Mouse (Mus musculus) lung, adult 2 months (tissue): ENCODE results near the gene Zcchc3. TPM values are rescaled to one million over a fixed set of nuclear protein-coding genes. Genes with fewer than 3 reads are reported as not detected.
A peak's percentile ranks its signal among the peaks of the same experiment; 100 is the strongest.

Experiments
- DNase-seq: peaks from one replicate; pipeline ENCODE4 v3.0.0; 2022
- H3K4me1 ChIP-seq: fragments of 200-500 bp; 2 replicates; pipeline ENCODE4 v1.6.1; 2011; ENCODE audit warnings: low read length; ENCODE audit not compliant: control insufficient read depth, insufficient read depth
- H3K4me3 ChIP-seq: fragments of 200-500 bp; replicated peaks from 2 replicates; pipeline ENCODE3; 2011; ENCODE audit warnings: low read depth, mild to moderate bottlenecking, control low read depth, low read length; ENCODE audit errors: extremely low read depth
- CTCF ChIP-seq: fragments of 200-500 bp; IDR thresholded peaks from 2 replicates; pipeline ENCODE4 v1.5.1; 2011; ENCODE audit warnings: mild to moderate bottlenecking, low read length, control low read depth; ENCODE audit not compliant: insufficient read depth
- POLR2A ChIP-seq: fragments of 200-500 bp; IDR thresholded peaks from 2 replicates; pipeline ENCODE4 v1.6.1; 2011; ENCODE audit warnings: low read depth, mild to moderate bottlenecking, control low read depth, low read length, borderline replicate concordance; ENCODE audit errors: extremely low read depth
- WGBS: fragments of 180-500 bp; shearing (Covaris S2); methylation state at CpG from one replicate; pipeline ENCODE4 v1.1.7; 2018; 5-methylcytosine and 5-hydroxymethylcytosine counted together
- polyA plus RNA-seq: library from polyadenylated mRNA; depleted of rRNA; stranded (reverse); fragments of >200 nt; gene quantifications from 2 replicates; pipeline ENCODE4 v1.2.3, GENCODE M21; 2012; rRNA removed

Gene Zcchc3
- polyA plus RNA-seq, 1 experiment: 5.8 TPM

DNA sequence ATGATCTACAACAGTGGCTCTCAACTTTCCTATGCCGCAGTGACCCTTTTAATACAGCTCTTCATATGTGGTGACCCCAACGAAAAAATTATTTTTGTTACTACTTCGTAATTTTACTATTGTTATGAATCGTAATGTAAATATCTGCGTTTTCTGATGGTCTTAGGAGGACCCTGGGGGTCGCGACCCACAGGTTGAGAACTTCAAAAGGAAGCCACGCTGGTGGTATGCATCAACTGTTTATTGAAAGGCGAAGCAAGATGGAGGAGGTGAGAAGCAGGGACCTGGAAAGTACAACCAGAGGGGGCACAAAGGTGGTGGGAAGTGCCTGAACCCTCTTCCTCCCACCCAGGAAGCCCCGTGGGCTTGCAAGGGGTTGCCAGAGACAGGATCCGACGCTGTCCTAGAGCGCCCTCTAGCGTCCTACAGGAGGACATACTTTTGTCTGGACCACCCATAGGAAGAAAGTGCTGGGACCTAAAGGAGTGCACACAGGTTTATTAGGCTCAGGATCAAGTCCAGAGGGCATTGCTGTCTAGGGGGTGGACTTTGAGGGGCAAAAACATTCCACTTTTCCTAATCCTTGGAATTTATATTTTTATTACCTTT lies 46.2 kb downstream of the Zcchc3 start:
- no peak overlapping the region for H3K4me3 ChIP-seq
- DNase-seq: peak; percentile 50
- peaks cover 2% of the 10 kb centered on the region; the same call in 1 of the 2 replicates for H3K4me1 ChIP-seq
- 29% methylated on average over 14 of the region's 14 CpGs for WGBS
- TF ChIP-seq CTCF: peak; percentile 94
- TF ChIP-seq POLR2A: no peak

DNA sequence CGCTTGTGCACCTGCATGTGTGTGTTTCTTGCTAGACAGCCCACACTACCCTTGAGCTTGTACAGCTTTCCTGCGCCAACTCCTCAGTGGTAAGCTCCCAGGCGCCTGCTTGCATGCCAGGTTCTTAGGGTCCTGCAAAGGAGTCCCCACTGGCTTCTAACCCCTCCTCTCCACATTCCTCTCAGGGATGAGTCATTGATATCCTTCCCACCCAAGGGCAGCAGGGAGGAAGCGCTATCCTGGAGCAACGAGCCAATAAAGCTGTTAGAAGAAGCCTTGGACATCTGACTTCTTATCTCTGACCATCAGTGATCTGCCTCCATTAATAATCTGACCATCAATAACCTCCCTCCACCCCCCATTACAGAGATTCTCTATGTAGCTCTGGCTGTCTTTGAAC lies 46.9 kb downstream of the Zcchc3 start:
- Histone ChIP-seq H3K4me3 (no peak overlapping the region), H3K4me1 (peaks cover 4% of the 10 kb centered on the region; the same call in 1 of the 2 replicates)
- 68% methylated on average over 5 of the region's 5 CpGs for WGBS
- no peak for TF ChIP-seq POLR2A
- no peak for TF ChIP-seq CTCF
- DNase-seq: no peak

DNA sequence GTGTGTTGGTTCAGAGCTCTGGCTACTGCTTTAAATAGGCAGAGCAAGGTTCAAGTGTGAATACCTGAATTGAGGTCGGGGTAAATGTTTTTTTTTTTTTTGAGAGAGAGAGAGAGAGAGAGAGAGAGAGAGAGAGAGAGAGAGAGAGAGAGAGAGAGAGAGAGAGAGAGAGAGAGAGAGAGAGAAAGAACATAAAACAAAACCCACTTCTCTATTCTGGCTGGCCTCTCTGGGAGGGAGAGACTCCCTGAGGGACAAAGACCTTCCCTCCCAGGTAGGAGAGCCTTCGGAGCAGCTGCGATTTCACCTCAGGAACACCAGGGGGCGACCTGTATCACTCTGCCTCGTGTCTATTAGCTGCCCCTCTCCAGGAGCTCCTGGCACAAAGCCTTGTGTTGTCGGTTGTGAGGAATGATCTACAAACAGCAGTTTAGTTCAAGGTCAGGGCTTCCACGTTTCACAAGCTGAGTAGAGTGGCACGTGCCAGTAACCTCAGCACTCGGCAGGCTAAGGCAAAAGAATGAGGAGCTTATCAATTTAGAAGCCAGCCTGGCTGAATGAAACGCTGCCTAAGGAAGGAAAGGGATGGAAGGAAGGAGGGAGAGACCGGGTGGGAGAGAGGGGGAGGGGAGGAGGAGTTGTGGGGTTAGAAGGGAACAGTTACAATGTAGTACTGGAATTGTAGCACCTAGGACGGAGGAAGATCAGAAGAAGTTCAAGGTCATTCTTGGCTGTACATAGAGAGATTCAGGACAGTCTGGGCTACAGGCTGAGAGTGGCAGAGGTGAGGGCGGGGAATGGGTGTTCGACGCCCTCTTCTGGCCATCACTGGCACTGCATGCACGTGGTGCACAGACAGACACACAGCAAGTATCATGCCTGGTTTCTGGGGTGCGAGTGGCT lies 51.3 kb downstream of the Zcchc3 start:
- DNase-seq: peak; percentile 71
- TF ChIP-seq POLR2A: no peak
- TF ChIP-seq CTCF: peak; percentile 88
- H3K4me3 ChIP-seq: no peak overlapping the region
- 8% methylated on average over 17 of the region's 17 CpGs for WGBS
- peaks cover 11% of the 10 kb centered on the region for H3K4me1 ChIP-seq

Other genes starting within 250 kb of the Zcchc3 start
- 16.5 and 27.3 TPM in 2 replicates for gene Csnk2a1, start 188.2 kb downstream of the Zcchc3 start, polyA plus RNA-seq
- gene Tbc1d20, start 121.2 kb downstream of the Zcchc3 start, polyA plus RNA-seq: 54.3 and 73.4 TPM in 2 replicates
- 268 and 356 TPM in 2 replicates for gene Rbck1, start 82.4 kb downstream of the Zcchc3 start, polyA plus RNA-seq
- gene Trib3, start 71.0 kb downstream of the Zcchc3 start, polyA plus RNA-seq: 6.1 and 6.9 TPM in 2 replicates
- gene Nrsn2, start 38.4 kb downstream of the Zcchc3 start, polyA plus RNA-seq: 0.17 TPM in 1 of 2 replicates, not detected in the other
- 5.6 and 5.8 TPM in 2 replicates for gene Sox12, start 17.0 kb downstream of the Zcchc3 start, polyA plus RNA-seq
- gene 6820408C15Rik, start 560 bp upstream of the Zcchc3 start, polyA plus RNA-seq: 8.1 and 8.5 TPM in 2 replicates
- gene Defb23, start 49.6 kb upstream of the Zcchc3 start, polyA plus RNA-seq: not detected in 2 replicates
- not detected in 2 replicates for gene Defb20, start 62.0 kb upstream of the Zcchc3 start, polyA plus RNA-seq
- not detected in 2 replicates for gene Defb22, start 75.1 kb upstream of the Zcchc3 start, polyA plus RNA-seq
- gene Defb26, start 96.7 kb upstream of the Zcchc3 start, polyA plus RNA-seq: not detected in 2 replicates
- not detected in 2 replicates for gene Defb28, start 103.2 kb upstream of the Zcchc3 start, polyA plus RNA-seq
- not detected in 2 replicates for gene Defb29, start 125.1 kb upstream of the Zcchc3 start, polyA plus RNA-seq
- gene Gm17416, start 154.3 kb upstream of the Zcchc3 start, polyA plus RNA-seq: not detected in 2 replicates
- gene Defb21, start 157.7 kb upstream of the Zcchc3 start, polyA plus RNA-seq: not detected in 2 replicates
- not detected in 2 replicates for gene Defb19, start 165.3 kb upstream of the Zcchc3 start, polyA plus RNA-seq
- gene Defb45, start 184.4 kb upstream of the Zcchc3 start, polyA plus RNA-seq: not detected in 2 replicates
- not detected in 2 replicates for gene Defb36, start 189.3 kb upstream of the Zcchc3 start, polyA plus RNA-seq
- gene Defb25, start 208.0 kb upstream of the Zcchc3 start, polyA plus RNA-seq: 1.1 TPM in 1 of 2 replicates, not detected in the other
- gene Rem1, start 211.9 kb upstream of the Zcchc3 start, polyA plus RNA-seq: 12.4 and 16.2 TPM in 2 replicates